Mouse (Mus musculus) CH12.LX (cell line): Measurements from ENCODE around the gene Ppm1n.

ENCODE experiments used
- CTCF ChIP-seq, 2 experiments: IDR thresholded peaks in 1 of 2; conservative IDR thresholded peaks in 1 of 2; 2 replicates each; pipeline ENCODE4 v1.5.1; 2011 to 2012; ENCODE audit warnings: low read depth in 2 of 2, low read length in 2 of 2, improper control_type of control experiment in 1 of 2, inconsistent platforms in 1 of 2, mild to moderate bottlenecking in 1 of 2, moderate library complexity in 1 of 2
- EP300 ChIP-seq: IDR thresholded peaks from 2 replicates; pipeline ENCODE4 v1.6.1; 2011; ENCODE audit warnings: low read length, improper control_type of control experiment
- MAFK ChIP-seq: IDR thresholded peaks from 2 replicates; pipeline ENCODE4 v1.6.1; 2011; ENCODE audit warnings: low read length, improper control_type of control experiment; ENCODE audit not compliant: insufficient replicate concordance

GRCm38 (mm10) chr7:19321464-19321863 lies 41.6 kb upstream of the Ppm1n start:
- no peak for TF ChIP-seq MAFK
- TF ChIP-seq CTCF (conservative IDR thresholded peaks at IDR 0.05 in 1 of 2, IDR thresholded peaks at IDR 0.05 in 1 of 2; ENCODE audit: low read depth in 2 of 2, low read length in 2 of 2), result no peak
- TF ChIP-seq EP300, result no peak
